Mouse (Mus musculus): ENCODE data around the gene Gsta3.
A peak's percentile ranks its signal among the peaks of the same experiment; 100 is the strongest.
"Not testable (repeated sequence)": the region's sequence is repeated elsewhere in the genome, so short reads cannot be mapped to it uniquely, and the experiment has no call there.

Gsta3 gene

DNA sequence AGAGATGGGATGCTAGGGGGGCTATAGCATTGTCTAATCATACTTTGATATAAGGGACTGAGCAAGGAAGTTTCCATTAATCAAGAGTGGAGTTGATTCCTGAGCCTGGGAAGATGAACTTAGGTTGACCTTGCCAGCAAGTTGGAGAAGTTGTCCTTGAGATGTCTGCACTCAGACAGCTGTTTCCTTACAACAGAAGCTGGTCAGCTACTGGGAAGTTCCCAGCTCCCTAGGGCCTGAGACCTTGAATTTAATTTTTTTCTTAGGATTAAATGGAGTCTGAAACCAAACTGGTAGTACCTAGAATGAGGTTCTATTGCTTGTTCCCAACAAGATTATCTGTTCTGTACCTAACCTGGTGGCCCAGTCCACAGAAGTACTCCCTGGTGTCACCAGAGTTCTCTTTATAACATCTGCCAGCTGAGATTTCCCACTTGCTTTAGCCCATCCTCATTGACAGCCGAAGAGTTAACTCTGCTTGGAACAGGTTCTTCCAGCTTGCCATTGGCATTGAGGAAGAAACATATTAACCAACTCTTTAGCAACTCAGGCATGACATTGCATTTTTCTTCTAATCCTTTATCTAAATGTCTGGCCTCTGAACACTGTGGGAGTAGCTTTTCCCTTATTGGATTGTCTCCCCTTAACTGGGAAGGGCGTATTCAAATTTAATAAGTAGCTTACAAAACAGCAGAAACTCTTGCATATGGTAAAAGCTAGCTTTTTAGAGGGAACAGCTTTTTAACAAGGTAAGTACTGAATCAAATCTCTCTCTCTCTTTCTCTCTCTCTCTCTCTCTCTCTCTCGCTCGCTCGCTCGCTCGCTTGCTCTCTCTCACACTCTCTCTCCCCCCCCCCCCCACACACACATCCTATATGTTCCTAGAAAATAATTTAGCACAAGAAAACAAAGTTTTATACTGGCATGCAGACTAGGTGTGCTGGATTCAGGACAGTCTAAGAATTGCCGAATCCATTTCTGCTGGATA lies at the start of gene Gsta3:
TSS of gene Gsta3 (plus strand) at position 679 of the 988 bp plus-strand sequence.
- DNase-seq, result peak; percentile 40

DNA sequence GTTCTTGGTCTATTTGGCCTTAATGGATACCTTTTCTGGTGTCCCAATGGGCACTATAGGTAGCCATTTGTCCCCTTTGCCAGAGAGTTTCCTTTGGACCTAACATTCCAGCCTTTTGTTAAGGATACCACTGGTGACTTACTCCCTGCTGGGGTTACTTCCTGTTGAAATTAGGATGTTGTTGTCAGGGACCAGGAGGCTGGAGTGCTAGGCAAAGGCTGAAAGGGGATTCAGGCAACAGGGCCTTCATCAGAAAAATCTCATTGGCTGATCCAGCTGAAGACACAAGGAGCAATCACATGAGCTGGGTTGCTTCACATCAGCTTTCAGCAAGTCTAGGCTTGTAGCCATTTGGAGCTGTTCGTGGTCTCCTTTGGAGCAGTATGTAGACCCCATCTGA lies 34.1 kb upstream of the Gsta3 start:
- no peak for DNase-seq

DNA sequence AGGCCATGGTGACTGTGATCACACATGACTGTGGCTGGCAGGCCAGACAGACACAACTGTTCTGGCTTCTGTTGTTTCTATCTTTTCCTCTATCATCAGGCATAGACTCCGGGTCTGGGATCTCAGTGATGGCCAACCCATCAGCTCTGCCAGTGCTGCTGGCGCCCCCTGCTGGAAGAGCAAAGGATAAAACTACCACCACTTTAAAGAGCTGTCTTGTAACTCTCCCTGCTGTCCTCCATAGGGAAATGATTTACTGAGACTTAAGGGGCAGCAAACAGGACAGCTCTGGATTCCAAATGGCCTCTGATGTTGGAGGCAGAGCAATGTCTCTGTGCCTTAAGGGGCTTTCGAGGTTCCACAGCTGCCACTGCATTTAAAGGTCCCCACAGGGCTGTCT lies 26.9 kb upstream of the Gsta3 start:
- not testable (repeated sequence) for DNase-seq

DNA sequence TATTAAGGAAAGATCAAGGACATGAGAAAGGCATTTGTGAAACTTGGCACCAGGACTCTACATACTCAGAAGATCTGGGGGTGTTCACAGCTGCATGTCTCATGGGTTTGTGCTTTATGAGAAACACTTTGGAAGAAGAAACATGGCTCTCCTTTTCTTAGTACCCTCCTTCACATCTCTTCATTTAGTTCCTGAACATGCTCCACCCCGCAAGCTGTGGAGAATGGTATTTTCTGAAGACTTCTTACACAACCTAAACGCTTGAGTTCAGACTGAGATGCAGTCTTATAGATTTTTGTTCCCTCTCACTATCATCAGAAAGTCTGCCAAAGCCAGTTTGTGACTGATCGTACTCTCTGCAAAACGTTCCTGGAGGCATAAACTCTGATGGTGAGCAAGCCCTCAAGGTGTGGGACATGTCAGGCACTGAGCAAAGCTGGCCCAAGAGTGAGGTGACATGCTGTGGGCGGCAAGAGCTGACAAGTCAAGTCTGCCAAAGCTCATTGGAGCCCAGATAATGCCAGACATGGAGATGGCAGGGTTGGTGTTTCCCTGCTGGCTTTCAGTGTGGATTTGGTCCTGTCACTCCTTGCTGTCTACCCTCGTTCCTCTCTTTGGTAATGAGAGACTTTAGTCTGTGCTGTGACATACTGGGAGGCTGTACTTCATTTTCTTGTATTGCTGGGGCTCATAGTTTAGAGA lies 26.2 kb upstream of the Gsta3 start:
- DNase-seq, result not testable (repeated sequence)

DNA sequence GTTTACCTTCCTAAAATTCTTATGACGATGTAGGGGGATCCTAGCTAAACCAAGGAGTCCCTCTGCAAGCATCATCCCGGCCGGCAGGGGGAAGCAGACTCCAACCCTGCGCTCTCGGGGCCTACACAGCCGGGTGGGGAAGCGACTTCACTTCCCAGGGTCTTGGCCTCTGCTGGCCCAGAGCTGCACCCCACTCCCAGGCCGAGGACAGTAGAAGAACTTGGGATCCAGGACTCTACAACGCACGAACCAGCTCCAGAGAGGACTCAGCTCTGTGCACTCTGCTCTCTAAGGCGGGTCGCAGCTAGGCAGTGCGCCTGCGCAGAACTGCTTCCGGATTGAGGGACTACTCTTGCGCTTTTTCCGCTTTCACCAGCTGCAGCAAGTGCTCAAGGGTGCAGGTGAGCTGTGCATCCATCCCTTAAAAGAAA lies 21.9 kb upstream of the Gsta3 start, which contains the start of gene Tmem14a:
TSS of gene Tmem14a (plus strand) at position 87 of the 431 bp plus-strand sequence.
- peak; percentile 90 for DNase-seq

DNA sequence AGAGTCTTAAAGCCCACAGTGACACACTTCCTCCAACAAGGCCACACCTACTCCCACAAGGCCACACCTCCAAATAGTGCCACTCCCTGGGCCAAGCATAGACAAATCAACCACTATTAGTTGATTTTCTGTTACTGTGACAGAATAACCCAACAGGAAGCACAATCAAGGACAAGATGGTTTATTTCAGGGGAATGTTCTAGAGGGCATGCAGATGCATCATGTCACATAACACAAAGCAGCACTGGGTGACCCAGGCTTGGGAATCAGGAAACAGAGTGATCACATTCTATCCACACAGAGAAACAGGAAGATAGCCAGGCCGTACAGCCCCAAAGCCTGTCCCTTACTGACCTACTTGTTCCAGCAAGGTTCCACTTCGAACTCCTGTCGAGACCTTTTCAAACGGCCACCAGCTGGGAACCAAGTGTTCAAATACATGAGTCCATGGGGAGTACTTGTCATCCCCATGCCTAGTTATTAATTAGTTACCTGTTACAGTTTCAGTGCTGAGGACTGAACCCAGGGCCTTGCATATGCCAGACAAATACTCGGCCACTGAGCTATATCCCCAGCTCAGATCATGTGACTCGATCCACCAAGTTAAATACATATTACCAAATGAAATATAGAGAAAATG lies 12.5 kb upstream of the Gsta3 start:
- no peak for DNase-seq

DNA sequence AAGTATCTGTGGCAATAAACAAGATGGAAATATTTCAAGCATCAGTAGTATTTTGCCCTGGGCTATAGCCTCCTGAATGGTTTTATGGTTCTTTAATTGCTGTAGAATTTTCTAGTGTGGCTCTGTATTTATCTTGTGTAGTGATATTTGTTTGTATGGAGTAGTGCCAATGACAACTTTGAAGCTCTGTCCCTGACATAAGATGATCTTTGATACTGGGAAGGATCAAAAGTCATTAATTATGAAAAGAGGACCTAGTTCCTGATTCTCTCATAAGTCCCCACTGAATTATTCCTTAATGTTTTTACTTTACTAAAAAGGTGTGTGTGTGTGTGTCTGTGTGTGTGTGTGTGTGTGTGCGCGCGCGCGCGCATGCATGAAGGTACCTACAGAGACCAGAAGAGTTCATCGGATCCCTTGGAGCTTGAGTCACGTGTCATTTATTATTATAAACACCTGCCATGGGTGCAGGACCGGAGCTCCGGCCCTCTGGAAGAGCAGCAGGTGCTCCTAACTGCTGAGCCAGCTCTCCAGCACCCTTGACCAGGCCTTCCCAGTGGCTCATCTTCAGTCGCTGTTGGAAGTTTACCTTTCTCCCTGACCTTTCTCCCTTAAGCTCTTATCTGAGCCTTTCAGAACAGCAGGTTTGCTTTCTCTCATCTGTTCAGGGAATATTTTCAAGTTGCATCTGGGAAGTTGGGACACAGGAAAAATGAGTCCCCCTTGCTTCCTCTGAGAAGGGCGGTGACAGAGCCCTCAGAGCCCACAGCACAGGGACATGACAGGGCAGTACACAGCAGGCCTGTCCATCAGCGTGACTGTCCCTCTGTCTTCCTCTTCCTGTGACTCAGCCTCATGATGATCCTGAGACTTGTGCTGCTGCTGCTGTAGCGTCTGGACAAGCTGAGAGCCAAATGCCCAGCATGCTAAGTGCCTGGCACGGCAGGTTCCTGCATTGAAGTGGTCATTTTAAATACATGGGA lies 11.4 kb upstream of the Gsta3 start:
- not testable (repeated sequence) for DNase-seq

DNA sequence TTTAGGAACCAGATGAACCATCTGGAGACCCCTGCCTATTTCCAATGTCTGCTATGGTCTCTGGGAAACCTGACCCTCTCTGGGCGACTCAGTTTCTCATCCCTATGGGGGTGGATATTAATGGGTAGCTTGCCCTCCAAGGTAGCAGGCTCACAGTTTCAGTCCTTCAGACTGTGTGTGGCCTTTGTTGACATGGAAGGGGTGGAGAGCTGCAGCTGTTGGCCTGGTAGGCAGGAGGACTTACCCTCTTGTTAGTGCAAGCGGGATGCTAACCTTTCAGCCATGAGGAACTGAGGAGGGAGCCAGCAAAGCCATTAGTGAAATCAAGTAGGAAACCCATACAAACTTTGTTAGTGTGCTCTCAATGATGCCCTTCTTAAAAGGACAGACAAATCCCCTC lies 10.0 kb upstream of the Gsta3 start:
- no peak for DNase-seq

DNA sequence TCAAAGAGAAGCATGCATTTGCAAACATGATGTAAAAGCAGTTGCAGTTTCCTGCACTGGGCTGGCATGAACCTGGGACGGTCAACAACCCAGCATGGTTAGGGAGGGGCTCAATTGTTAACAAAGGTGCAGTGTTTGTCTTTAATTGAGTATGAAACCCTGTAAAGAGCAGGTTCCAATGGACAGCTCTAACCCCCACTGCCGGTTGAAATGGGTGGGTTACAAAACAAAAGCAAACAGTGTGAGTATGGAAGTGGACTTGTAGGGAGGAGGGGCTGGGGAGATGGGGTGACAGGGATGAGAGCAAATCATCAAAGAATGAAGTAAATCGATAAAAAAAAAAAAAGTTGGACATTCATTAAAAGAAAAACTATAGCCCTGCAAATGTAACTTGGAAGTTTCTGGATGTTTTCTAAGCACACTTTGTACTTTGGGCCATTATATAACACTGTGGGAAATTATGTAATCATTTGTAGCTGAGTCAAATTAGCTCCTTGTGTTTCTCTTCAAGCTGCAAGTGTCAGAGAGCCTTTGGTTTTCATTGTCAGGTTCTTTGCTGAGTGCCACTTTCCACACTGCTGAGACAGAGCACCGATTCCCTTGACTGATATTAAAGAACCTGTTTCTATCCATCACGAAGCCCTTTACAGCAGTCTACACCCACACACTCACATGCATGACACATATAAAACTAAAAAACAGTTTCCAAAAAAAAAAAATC lies 8.5 kb upstream of the Gsta3 start:
- DNase-seq, result no peak

DNA sequence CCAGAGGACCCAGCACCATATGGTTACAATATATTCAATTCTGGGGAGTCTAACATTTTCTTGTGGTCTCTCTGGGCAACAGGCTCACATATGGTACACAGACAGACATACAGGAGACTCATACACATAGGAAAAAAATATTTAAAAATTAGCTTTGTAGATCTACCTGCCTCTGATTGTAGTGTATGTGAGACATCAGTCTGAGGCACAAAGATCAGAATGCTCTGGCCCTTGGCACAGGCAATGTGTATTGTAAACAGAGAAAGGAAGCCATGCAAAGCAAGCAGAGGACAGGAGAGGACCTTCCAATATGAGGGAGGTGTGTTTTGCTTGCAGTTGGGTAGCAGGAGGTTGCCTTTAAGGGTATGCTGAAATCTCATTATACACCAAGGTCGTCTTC lies 7.9 kb upstream of the Gsta3 start:
- DNase-seq, result no peak

DNA sequence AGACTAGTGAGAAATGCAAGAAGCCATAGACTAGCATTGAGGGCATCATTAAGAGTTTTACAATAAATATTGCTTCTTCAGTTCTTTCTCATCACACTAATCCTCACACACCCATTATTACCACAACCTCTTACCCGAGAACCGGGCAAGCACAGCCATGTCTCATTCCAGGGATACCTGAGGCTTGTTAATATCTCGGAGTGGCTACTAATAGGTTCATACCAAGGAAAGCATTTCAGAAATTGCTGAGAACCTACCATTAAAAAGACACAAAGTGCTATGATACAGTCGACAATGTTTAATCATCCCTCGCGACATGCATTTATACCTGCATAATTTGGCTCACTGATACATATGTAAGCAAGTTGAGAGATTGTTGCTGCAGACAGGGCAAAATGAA lies 5.0 kb upstream of the Gsta3 start:
- no peak for DNase-seq

DNA sequence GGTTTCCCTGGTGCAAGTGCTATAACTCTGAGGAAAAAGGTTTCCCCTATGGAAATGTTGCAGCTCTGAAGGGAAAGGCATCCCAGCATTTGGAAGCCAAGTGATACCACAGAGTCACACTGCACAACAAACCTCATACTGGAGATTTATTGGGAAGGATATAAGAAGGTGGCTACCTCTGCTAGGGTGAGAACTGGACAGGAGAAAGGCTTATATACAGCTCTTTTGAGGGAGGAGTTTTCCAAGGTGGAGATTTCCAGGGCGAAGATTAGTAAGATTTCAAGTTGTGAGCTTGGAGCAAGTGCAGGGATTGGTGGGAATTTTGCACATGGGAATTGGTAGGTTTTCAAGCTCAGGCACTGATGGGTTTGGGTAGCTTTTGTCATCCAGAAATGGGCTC lies 707 bp downstream of the Gsta3 start:
- no peak for DNase-seq

DNA sequence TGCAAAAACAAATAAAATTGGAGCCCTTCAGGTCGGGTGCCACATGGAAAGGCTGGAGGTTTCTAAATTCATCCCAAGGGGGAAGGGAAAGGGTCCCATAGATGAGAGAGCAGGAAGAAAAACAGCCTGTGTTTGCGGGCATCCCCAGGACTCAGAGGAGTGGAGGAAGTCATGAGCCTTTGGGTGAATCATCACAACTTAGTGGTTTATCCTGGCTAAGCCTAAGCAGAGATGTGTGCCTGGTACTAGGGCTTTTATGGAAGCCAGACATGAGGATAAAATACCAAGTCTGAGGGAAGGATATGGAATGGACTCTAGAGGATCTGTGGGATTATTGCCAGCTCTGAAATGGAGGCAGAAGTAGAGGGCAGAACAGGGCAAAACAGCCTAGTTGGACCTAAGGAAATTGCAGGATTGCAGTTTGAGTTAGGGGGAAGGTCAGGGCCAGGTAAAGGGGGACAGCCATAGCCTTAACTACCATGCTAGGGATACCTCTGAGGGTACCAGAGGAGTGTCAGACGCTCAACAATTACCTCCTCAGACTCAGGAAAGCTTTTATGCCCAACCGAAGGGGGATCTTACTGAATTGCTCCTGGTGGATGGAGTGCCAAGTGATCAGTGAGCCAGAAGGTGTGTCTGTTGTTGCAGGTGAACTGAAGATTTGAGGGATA lies 4.0 kb downstream of the Gsta3 start:
- no peak for DNase-seq

DNA sequence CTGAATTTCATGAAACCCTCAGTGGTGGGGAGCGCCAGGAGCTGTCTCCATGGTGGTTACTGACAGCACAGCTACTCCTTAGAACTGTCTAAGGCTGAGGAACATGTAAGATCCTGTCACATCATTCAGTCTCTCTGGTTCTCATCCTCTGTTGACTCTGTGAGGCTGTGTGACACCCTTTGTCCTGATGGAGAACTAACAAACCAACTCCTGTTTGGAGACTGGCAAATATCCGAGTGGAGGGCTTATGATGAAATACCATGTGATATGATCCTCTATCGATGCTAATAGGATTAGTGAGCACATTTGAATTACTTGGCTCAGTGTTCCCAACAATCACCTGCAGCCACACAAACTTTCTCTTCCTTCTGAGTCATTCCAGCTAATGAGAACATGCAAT lies 5.7 kb downstream of the Gsta3 start:
- no peak for DNase-seq

DNA sequence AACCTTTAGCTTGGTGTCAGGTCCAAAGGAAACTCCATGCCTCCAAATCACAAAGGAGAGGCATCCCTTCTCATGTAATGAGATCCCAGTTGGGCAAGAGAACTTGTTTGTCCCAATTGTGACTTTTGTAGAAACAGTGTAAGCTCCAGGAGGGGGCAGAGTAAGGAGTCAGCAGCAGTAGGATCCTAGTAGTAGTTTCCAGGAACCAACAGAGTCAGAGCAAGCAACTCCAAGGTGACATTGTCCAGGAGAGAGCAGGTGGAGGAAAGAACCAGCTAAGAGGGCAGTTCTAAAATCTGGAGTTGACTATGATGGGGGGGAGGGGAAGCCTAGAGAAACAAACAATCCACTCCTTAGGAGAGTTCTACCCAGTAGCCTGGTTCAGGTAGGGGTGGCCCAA lies 7.5 kb downstream of the Gsta3 start:
- DNase-seq, result no peak

DNA sequence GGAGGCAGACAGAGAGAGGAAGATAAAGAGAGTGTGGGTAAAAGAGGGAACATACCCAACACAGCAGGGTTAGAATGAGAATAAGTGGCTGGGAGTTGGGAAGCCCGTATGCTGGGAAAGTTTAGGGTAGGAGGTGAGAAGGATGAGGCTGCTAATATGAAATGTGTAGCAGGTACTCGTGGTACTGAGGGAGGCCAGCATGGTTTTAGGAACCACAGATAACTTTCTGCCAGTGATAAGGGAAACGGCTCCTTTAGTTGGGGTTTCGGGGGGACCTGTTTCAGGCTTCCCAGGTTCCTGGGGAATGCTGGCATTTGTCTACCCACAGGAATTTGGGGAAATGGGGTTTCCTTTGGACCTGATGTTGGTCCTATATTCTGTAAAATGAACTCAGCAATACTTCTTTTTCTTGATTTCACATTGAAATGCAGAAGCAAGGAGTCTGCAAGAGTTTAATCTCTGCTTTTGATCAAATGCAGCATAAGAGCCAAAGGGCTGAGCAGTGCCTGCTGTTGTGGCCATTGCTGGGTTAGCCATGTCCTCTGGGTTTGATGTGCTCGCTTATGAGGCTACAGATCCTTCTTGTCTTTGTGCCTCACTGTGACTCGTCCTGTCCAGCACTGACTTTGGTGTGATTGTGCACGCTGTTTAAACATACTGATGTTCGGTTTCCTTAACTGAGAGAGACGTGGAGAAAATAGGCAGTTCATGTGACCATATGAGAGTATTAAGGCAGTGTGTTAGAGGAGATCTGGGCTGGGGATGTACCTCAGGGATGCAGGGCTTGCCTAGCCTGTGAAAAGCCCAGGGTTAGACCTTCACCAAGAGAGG lies 8.4 kb downstream of the Gsta3 start:
- DNase-seq, result no peak

DNA sequence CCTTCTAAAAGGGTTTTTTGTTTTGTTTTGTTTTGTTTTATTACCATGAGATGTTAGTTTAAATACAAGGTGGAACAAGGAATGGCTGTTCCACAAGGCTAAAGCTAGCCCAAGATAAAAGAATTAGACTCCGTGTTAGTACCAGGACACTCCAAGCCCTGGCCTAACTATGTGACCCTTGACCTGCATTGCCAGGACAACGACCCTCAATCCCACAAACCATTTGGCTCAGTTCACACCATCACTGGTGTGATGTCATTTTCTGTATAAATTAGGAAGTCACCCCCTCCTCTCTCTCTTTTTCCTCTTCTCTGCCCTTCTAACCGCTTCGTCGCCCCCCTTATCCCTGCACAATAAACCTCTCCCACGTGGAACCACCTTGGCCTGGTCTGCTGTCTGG lies 11.3 kb downstream of the Gsta3 start:
- no peak for DNase-seq

DNA sequence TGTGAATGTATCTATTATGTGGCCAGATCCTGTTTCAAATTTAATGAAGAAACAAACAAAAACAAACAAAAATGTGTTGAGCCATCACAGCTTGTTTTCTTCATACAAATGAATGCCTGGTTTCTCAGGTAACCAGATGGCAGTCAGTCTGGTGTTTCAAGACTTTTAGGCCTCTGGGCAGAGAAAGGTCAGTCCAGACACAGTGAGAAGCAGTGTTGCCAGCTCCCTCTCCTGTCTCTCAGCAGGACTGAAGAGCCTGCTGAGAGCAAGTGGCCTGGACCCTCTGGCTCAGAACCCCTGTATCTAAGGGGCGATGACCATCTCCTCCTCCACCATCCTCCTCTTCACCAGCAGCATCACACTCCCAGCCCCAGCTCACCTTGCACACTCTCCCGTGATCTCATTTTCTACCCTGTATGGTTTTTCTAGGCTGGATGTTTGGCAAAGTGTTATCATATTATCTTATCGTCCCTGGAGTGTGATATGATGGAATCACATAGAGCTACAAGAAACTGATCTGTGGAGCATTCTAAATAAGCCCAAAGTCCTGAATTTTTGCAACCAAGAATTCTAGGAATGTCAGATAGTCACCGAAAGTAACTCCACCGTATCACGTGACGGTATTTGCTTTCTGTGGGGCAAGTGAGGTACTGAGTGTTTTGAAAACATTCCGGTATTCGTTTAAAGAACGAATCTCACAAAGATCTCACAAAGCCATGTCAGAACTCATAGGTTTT lies 12.3 kb downstream of the Gsta3 start:
- DNase-seq, result no peak

DNA sequence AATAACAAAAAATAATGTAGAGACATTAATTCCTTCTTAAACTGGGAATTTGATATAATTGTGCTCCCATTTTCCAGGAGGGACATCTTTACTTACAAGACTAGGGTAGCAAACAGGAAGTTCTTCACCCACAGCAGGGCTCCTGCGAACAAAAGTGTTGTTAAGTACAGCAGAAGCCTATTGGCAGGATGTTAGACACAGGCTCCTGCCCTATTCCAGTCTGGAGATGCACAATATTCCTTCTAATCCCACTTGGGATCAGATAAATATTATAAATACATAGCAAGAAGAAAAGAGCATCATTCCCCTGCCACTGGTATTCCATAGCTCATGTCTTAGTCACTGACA lies 12.9 kb downstream of the Gsta3 start:
- no peak for DNase-seq
